Mouse (Mus musculus): ENCODE data around the gene Mast4. TPM values are rescaled to one million over a fixed set of nuclear protein-coding genes. Genes with fewer than 3 reads are reported as not detected.

The Mast4 gene
- total and polyA plus RNA-seq, 3 experiments, result 0.04 to 1.1 (median 0.23) TPM

GRCm38 (mm10) chr13:102874465-102875143, 459.7 kb downstream of the Mast4 start:
- TF ChIP-seq TAL1 (conservative IDR thresholded peaks at IDR 0.05; ENCODE audit: low read depth, low read length) (no peak), GATA2 (IDR thresholded peaks at IDR 0.05; ENCODE audit: borderline replicate concordance, low read depth, low read length) (no peak), CTCF (IDR thresholded peaks at IDR 0.05; ENCODE audit: low read depth, low read length) (no peak), POLR2AphosphoS5 (IDR thresholded peaks at IDR 0.05; ENCODE audit: insufficient replicate concordance, low read depth, low read length) (no peak), GATA1 (IDR thresholded peaks at IDR 0.05; ENCODE audit: borderline replicate concordance, low read length) (no peak)
- Histone ChIP-seq H3K27me3 (ENCODE audit: insufficient read depth, low read length) (peaks cover 2% of the 10 kb centered on the region; the same call in 1 of the 2 replicates), H3K9me3 (replicated peaks) (no peaks in the 10 kb centered on the region), H3K4me1 (ENCODE audit: insufficient read depth, low read depth, low read length) (no peaks in the 10 kb centered on the region), H3K4me3 (ENCODE audit: low read depth, low read length) (no peak overlapping the region), H3K36me3 (replicated peaks) (no peaks in the 10 kb centered on the region)
- no peak for DNase-seq (ENCODE audit: low spot score)
- ATAC-seq (ENCODE audit: extremely low read depth, insufficient number of reproducible peaks, low FRiP score, poor library complexity, severe bottlenecking), result no peak

- DNase-seq (ENCODE audit: low spot score), result no peak
- no peak for ATAC-seq (ENCODE audit: extremely low read depth, insufficient number of reproducible peaks, low FRiP score, poor library complexity, severe bottlenecking)
- Histone ChIP-seq H3K9me3 (replicated peaks) (no peaks in the 10 kb centered on the region), H3K4me3 (ENCODE audit: low read depth, low read length) (no peak overlapping the region), H3K36me3 (replicated peaks) (no peaks in the 10 kb centered on the region), H3K27me3 (ENCODE audit: insufficient read depth, low read length) (peaks cover 2% of the 10 kb centered on the region; the same call in 1 of the 2 replicates), H3K4me1 (ENCODE audit: insufficient read depth, low read depth, low read length) (no peaks in the 10 kb centered on the region)
- no peak for TF ChIP-seq POLR2AphosphoS5 (IDR thresholded peaks at IDR 0.05; ENCODE audit: insufficient replicate concordance, low read depth, low read length)
- TF ChIP-seq GATA2 (IDR thresholded peaks at IDR 0.05; ENCODE audit: borderline replicate concordance, low read depth, low read length), result no peak
- no peak for TF ChIP-seq CTCF (IDR thresholded peaks at IDR 0.05; ENCODE audit: low read depth, low read length)
- TF ChIP-seq TAL1 (conservative IDR thresholded peaks at IDR 0.05; ENCODE audit: low read depth, low read length), result no peak
- no peak for TF ChIP-seq GATA1 (IDR thresholded peaks at IDR 0.05; ENCODE audit: borderline replicate concordance, low read length)
These were observed 460.8 kb downstream of the Mast4 start for GRCm38 (mm10) chr13:102873412-102874016.

- TF ChIP-seq POLR2AphosphoS5 (IDR thresholded peaks at IDR 0.05; ENCODE audit: insufficient replicate concordance, low read depth, low read length) (no peak), GATA2 (IDR thresholded peaks at IDR 0.05; ENCODE audit: borderline replicate concordance, low read depth, low read length) (no peak), GATA1 (IDR thresholded peaks at IDR 0.05; ENCODE audit: borderline replicate concordance, low read length) (no peak), TAL1 (conservative IDR thresholded peaks at IDR 0.05; ENCODE audit: low read depth, low read length) (no peak), CTCF (IDR thresholded peaks at IDR 0.05; ENCODE audit: low read depth, low read length) (no peak)
- no peak for DNase-seq (ENCODE audit: low spot score)
- ATAC-seq (ENCODE audit: extremely low read depth, insufficient number of reproducible peaks, low FRiP score, poor library complexity, severe bottlenecking), result no peak
- Histone ChIP-seq H3K4me1 (ENCODE audit: insufficient read depth, low read depth, low read length) (no peaks in the 10 kb centered on the region), H3K27me3 (ENCODE audit: insufficient read depth, low read length) (peaks cover 2% of the 10 kb centered on the region; the same call in 1 of the 2 replicates), H3K9me3 (replicated peaks) (no peaks in the 10 kb centered on the region), H3K4me3 (ENCODE audit: low read depth, low read length) (no peak overlapping the region), H3K36me3 (replicated peaks) (no peaks in the 10 kb centered on the region)
These were observed 462.8 kb downstream of the Mast4 start for GRCm38 (mm10) chr13:102871380-102872104.

- Histone ChIP-seq H3K27me3 (ENCODE audit: insufficient read depth, low read length) (no peaks in the 10 kb centered on the region), H3K36me3 (replicated peaks) (no peaks in the 10 kb centered on the region), H3K4me3 (ENCODE audit: low read depth, low read length) (no peak overlapping the region), H3K4me1 (ENCODE audit: insufficient read depth, low read depth, low read length) (no peaks in the 10 kb centered on the region), H3K9me3 (replicated peaks) (no peaks in the 10 kb centered on the region)
- TF ChIP-seq GATA1 (IDR thresholded peaks at IDR 0.05; ENCODE audit: borderline replicate concordance, low read length) (no peak), TAL1 (conservative IDR thresholded peaks at IDR 0.05; ENCODE audit: low read depth, low read length) (no peak)
- ATAC-seq (ENCODE audit: extremely low read depth, insufficient number of reproducible peaks, low FRiP score, poor library complexity, severe bottlenecking) (no peak), DNase-seq (ENCODE audit: low spot score) (no peak)
These were observed 464.8 kb downstream of the Mast4 start for GRCm38 (mm10) chr13:102869541-102869940.

GRCm38 (mm10) chr13:102866816-102867215, 467.5 kb downstream of the Mast4 start:
- H3K36me3 ChIP-seq (replicated peaks), result no peaks in the 10 kb centered on the region
- H3K4me1 ChIP-seq (ENCODE audit: insufficient read depth, low read depth, low read length), result no peaks in the 10 kb centered on the region
- TF ChIP-seq TAL1 (conservative IDR thresholded peaks at IDR 0.05; ENCODE audit: low read depth, low read length) (no peak), POLR2AphosphoS5 (IDR thresholded peaks at IDR 0.05; ENCODE audit: insufficient replicate concordance, low read depth, low read length) (no peak), CTCF (IDR thresholded peaks at IDR 0.05; ENCODE audit: low read depth, low read length) (no peak), GATA2 (IDR thresholded peaks at IDR 0.05; ENCODE audit: borderline replicate concordance, low read depth, low read length) (no peak), GATA1 (IDR thresholded peaks at IDR 0.05; ENCODE audit: borderline replicate concordance, low read length) (no peak)
- H3K9me3 ChIP-seq (replicated peaks), result no peaks in the 10 kb centered on the region
- DNase-seq (ENCODE audit: low spot score), result no peak
- no peaks in the 10 kb centered on the region for H3K27me3 ChIP-seq (ENCODE audit: insufficient read depth, low read length)
- ATAC-seq (ENCODE audit: extremely low read depth, insufficient number of reproducible peaks, low FRiP score, poor library complexity, severe bottlenecking), result no peak
- no peak overlapping the region for H3K4me3 ChIP-seq (ENCODE audit: low read depth, low read length)

Data from G1E (cell line).